In the genomic region with DNA sequence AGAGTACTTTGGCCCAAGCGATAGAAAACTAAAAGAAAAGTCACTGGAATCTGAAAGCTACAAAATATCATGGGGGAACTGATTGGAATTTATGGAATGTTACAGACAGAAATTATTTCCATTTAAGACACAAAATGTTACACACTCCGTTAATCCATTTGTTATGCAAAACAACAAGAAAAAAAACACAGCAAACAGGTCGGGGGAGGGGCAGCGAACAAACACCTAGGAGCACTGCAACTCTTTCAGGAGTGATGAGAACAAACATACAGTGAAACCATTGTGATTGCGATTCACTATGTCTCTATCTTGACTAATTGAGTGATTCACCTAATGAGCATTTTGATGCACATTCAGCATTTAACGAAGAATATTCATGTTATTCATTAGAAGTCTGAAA, we compare ENCODE assay signal across 23 mouse cellular contexts.
DNase-seq lines count a peak whose midpoint lies in the region; ATAC-seq and TF ChIP-seq lines count a peak whose summit lies in the region.
"Had no signal": no experiment of that assay in that cellular context is flagged by ENCODE, and none has a peak within 500 bp of the region (broad histone marks: within the 10 kb centered on the region; RNA-seq: fewer than 3 reads in every experiment).

No protein-coding gene starts in this region.

- H3K9me3 ChIP-seq in liver, embryonic 12.5 days (replicated peaks): no peaks in the 10 kb centered on the region
- no peaks in the 10 kb centered on the region for H3K9me3 ChIP-seq in ES-E14 (ENCODE audit: control insufficient read depth, insufficient read depth, low read depth, low read length)
- H3K9me3 ChIP-seq: embryonic facial prominence, embryonic 12.5 days; forebrain, embryonic 13.5 days; forebrain, embryonic 15.5 days; G1E had no signal

- in situ Hi-C loops in ES-E14 (cut with MboI; ENCODE audit: low sequenced_read_pairs in 2 of 2, unreplicated experiment in 2 of 2): no loop called here

- ATAC-seq in liver, embryonic 12.5 days: no peak
- ATAC-seq: activated CD4-positive, CD25-positive, alpha-beta regulatory T cell, adult 4 months; forebrain, embryonic 13.5 days; forebrain, embryonic 15.5 days; forebrain, postnatal 0 days had no signal

- H3K79me2 ChIP-seq in liver, adult 2 months (ENCODE audit: control insufficient read depth, insufficient read depth, low read length): no peaks in the 10 kb centered on the region

- peak; percentile 18 for DNase-seq in kidney, adult 9 months
- no peak for DNase-seq in kidney, postnatal 4 days
- DNase-seq in liver, adult 2 months (ENCODE audit: extremely low read depth, low read depth, low spot score): peak; percentile 62
- DNase-seq in ES-E14 (ENCODE audit: low read depth, low spot score): no peak
- DNase-seq in Muller cell, postnatal 12 days (ENCODE audit: inconsistent ontology term): peak; percentile 78
- DNase-seq in spleen, adult 12 weeks (ENCODE audit: low spot score): no peak
- no peak for DNase-seq in thymus, postnatal 10 days (ENCODE audit: low spot score in 2 of 2)
- DNase-seq: adrenal gland, adult 8-10 months; adrenal gland, postnatal 14 days; adrenal gland, postnatal 36 days; cerebellum, adult 11-12 months; cerebellum, adult 2 months; cerebellum, adult 9-10 months; cerebellum, postnatal 10 days; cerebellum, postnatal 25 days; forebrain, postnatal 0 days had no signal

- no peak overlapping the region for H3K4me2 ChIP-seq in liver, embryonic 12.5 days
- H3K4me2 ChIP-seq: embryonic facial prominence, embryonic 12.5 days; forebrain, embryonic 13.5 days; forebrain, embryonic 15.5 days had no signal

- no peaks in the 10 kb centered on the region for H3K27me3 ChIP-seq in liver, adult 2 months (ENCODE audit: control insufficient read depth, insufficient read depth, low read length)
- no peaks in the 10 kb centered on the region for H3K27me3 ChIP-seq in liver, embryonic 12.5 days (replicated peaks)
- H3K27me3 ChIP-seq: embryonic facial prominence, embryonic 12.5 days; forebrain, embryonic 13.5 days; forebrain, embryonic 15.5 days had no signal

- no peak for TF ChIP-seq POLR2A in liver, adult 2 months (IDR thresholded peaks at IDR 0.05; ENCODE audit: extremely low read depth, insufficient read depth, low read length)

- no peak for TF ChIP-seq CTCF in liver, adult 2 months (IDR thresholded peaks at IDR 0.05; ENCODE audit: low read depth, low read length)

- no peak overlapping the region for H3K4me3 ChIP-seq in liver, adult 2 months (ENCODE audit: insufficient read depth, low read depth, low read length)
- no peak overlapping the region for H3K4me3 ChIP-seq in liver, embryonic 12.5 days
- H3K4me3 ChIP-seq in ES-E14 (ENCODE audit: insufficient read depth in 1 of 2, low read depth in 1 of 2, low read length in 2 of 2, poor library complexity in 1 of 2, severe bottlenecking in 1 of 2): no peak overlapping the region
- H3K4me3 ChIP-seq: embryonic facial prominence, embryonic 10.5 days; embryonic facial prominence, embryonic 12.5 days; forebrain, embryonic 13.5 days; forebrain, embryonic 15.5 days had no signal

- H3K4me1 ChIP-seq in liver, adult 2 months (ENCODE audit: control insufficient read depth, insufficient read depth, low read length): peaks cover 8% of the 10 kb centered on the region; the same call in 1 of the 2 replicates
- no peaks in the 10 kb centered on the region for H3K4me1 ChIP-seq in liver, embryonic 12.5 days
- H3K4me1 ChIP-seq in ES-E14 (ENCODE audit: control insufficient read depth in 2 of 2, insufficient read depth in 2 of 2, low read length in 2 of 2, poor library complexity in 1 of 2): no peaks in the 10 kb centered on the region
- H3K4me1 ChIP-seq: embryonic facial prominence, embryonic 10.5 days; embryonic facial prominence, embryonic 12.5 days; forebrain, embryonic 13.5 days; forebrain, embryonic 15.5 days had no signal

- H3K36me3 ChIP-seq in liver, adult 2 months (ENCODE audit: control insufficient read depth, insufficient read depth, low read length): no peaks in the 10 kb centered on the region
- no peaks in the 10 kb centered on the region for H3K36me3 ChIP-seq in liver, embryonic 12.5 days
- no peaks in the 10 kb centered on the region for H3K36me3 ChIP-seq in ES-E14 (ENCODE audit: control insufficient read depth, insufficient read depth, low read length, poor library complexity, severe bottlenecking)
- H3K36me3 ChIP-seq: embryonic facial prominence, embryonic 10.5 days; embryonic facial prominence, embryonic 12.5 days; forebrain, embryonic 15.5 days; G1E had no signal

- H3K9ac ChIP-seq in liver, adult 2 months (ENCODE audit: low read depth, low read length): no peak overlapping the region
- no peak overlapping the region for H3K9ac ChIP-seq in liver, embryonic 12.5 days
- H3K9ac ChIP-seq in ES-E14 (ENCODE audit: insufficient read depth, low read depth, low read length, poor library complexity, severe bottlenecking): no peak overlapping the region
- H3K9ac ChIP-seq: embryonic facial prominence, embryonic 12.5 days; forebrain, embryonic 13.5 days; forebrain, embryonic 15.5 days; forebrain, postnatal 0 days had no signal

- 52% methylated on average over 6 of the region's 6 CpGs for WGBS in liver, adult 2 months
- WGBS in liver, embryonic 12.5 days (ENCODE audit: insufficient replicate concordance): 71% methylated on average over 6 of the region's 6 CpGs

- H3K27ac ChIP-seq in liver, adult 2 months (replicated peaks; ENCODE audit: insufficient read depth, low read depth, low read length): no peak overlapping the region; the same call in 1 of the 2 replicates
- no peak overlapping the region for H3K27ac ChIP-seq in liver, embryonic 12.5 days
- no peak overlapping the region for H3K27ac ChIP-seq in ES-E14 (ENCODE audit: insufficient read depth, low read depth, low read length, poor library complexity, severe bottlenecking)
- H3K27ac ChIP-seq: embryonic facial prominence, embryonic 10.5 days; embryonic facial prominence, embryonic 12.5 days; forebrain, embryonic 13.5 days; forebrain, embryonic 15.5 days had no signal

TF ChIP-seq in ES-E14, 5 proteins besides CTCF, POLR2A, EP300 and RAD21:
- TF ChIP-seq ZC3H11A (IDR thresholded peaks at IDR 0.05; ENCODE audit: borderline replicate concordance, low read depth, low read length) (no peak), CHD2 (IDR thresholded peaks at IDR 0.05; ENCODE audit: low read depth, low read length) (no peak), MAFK (IDR thresholded peaks at IDR 0.05; ENCODE audit: insufficient read depth, low read depth, low read length) (no peak), HCFC1 (IDR thresholded peaks at IDR 0.05; ENCODE audit: borderline replicate concordance, insufficient read depth, low read length) (no peak), ZNF384 (IDR thresholded peaks at IDR 0.05; ENCODE audit: low read depth, low read length) (peak; percentile 69; the same call in 1 of the 2 replicates)
TF ChIP-seq in ES-E14: peak in this region for 1.

Comparison
In these comparisons a context has a peak if more than half of its experiments do, and no peak if none do; other contexts are left out.
1. DNase-seq: peak in kidney, adult 9 months (single experiment), liver, adult 2 months (single experiment) and Muller cell, postnatal 12 days (single experiment); none in kidney, postnatal 4 days (0 of 2), ES-E14 (single experiment), spleen, adult 12 weeks (single experiment) and thymus, postnatal 10 days (0 of 2).